In genomic region chr3:116398543-116398942, GRCm38 (mm10) we compare ENCODE assay signal across 12 mouse cellular contexts. TPM values are rescaled to one million over a fixed set of nuclear protein-coding genes. Genes with fewer than 3 reads are reported as not detected.
DNase-seq lines count a peak whose midpoint lies in the region; ATAC-seq and TF ChIP-seq lines count a peak whose summit lies in the region.
"Had no signal": no experiment of that assay in that cellular context is flagged by ENCODE, and none has a peak within 500 bp of the region (broad histone marks: within the 10 kb centered on the region; RNA-seq: fewer than 3 reads in every experiment).

No protein-coding gene starts in this region.

- 62% methylated on average over 10 of the region's 10 CpGs for WGBS in forebrain, embryonic 14.5 days
- 40% methylated on average over 10 of the region's 10 CpGs for WGBS in neural tube, embryonic 13.5 days
- WGBS in heart, embryonic 10.5 days, result 89% methylated on average over 10 of the region's 10 CpGs
- WGBS in cerebellum, adult 2 months, result 87% methylated on average over 10 of the region's 10 CpGs

- H3K9me3 ChIP-seq in forebrain, embryonic 14.5 days (replicated peaks; ENCODE audit: control insufficient read depth, low read length), result no peaks in the 10 kb centered on the region
- no peaks in the 10 kb centered on the region for H3K9me3 ChIP-seq in neural tube, embryonic 13.5 days
- H3K9me3 ChIP-seq in heart, embryonic 10.5 days, result no peaks in the 10 kb centered on the region
- H3K9me3 ChIP-seq: heart, embryonic 12.5 days; intestine, embryonic 15.5 days had no signal

- H3K27me3 ChIP-seq in forebrain, embryonic 14.5 days (replicated peaks; ENCODE audit: control insufficient read depth, insufficient read depth, low read length), result no peaks in the 10 kb centered on the region
- no peaks in the 10 kb centered on the region for H3K27me3 ChIP-seq in neural tube, embryonic 13.5 days
- H3K27me3 ChIP-seq in heart, embryonic 10.5 days (ENCODE audit: insufficient read depth, poor library complexity, severe bottlenecking), result no peaks in the 10 kb centered on the region
- H3K27me3 ChIP-seq in cerebellum, adult 2 months (ENCODE audit: control insufficient read depth, insufficient read depth, low read length), result no peaks in the 10 kb centered on the region
- H3K27me3 ChIP-seq: heart, embryonic 12.5 days; intestine, embryonic 15.5 days had no signal

- 0 out of 2 replicates have a peak overlapping the region, but pooled peaks have one; percentile 9 for H3K9ac ChIP-seq in forebrain, embryonic 14.5 days (ENCODE audit: low read length)
- no peak overlapping the region; the same call in 1 of the 2 replicates for H3K9ac ChIP-seq in neural tube, embryonic 13.5 days
- H3K9ac ChIP-seq: heart, embryonic 12.5 days; intestine, embryonic 15.5 days had no signal

- no peak for TF ChIP-seq CTCF in gastrocnemius, adult 2 months (IDR thresholded peaks at IDR 0.05)
- no peak for TF ChIP-seq CTCF in cerebellum, adult 2 months (IDR thresholded peaks at IDR 0.05; ENCODE audit: borderline replicate concordance, insufficient read depth, low read depth, low read length)

- intact Hi-C loops in gastrocnemius, adult 2 months (cut with DNase I), result loop anchor here (5.0 kb wide), 1 partner anchor 46 kb away; no protein-coding TSS in a partner anchor

- no peak for TF ChIP-seq POLR2A in cerebellum, adult 2 months (IDR thresholded peaks at IDR 0.05; ENCODE audit: borderline replicate concordance, insufficient read depth, low read length)

- H3K27ac ChIP-seq in gastrocnemius, adult 2 months, result peak overlapping the region; percentile 43
- H3K27ac ChIP-seq in forebrain, embryonic 14.5 days (ENCODE audit: low read depth, low read length), result peak overlapping the region; percentile 77
- peak overlapping the region; percentile 74 for H3K27ac ChIP-seq in neural tube, embryonic 13.5 days (replicated peaks)
- H3K27ac ChIP-seq in heart, embryonic 10.5 days, result no peak overlapping the region
- H3K27ac ChIP-seq in cerebellum, adult 2 months (ENCODE audit: insufficient read depth, low read length), result no peak overlapping the region
- H3K27ac ChIP-seq: intestine, embryonic 15.5 days had no signal

- peak; percentile 22; the same call in 1 of the 2 replicates for ATAC-seq in forebrain, embryonic 14.5 days
- ATAC-seq in neural tube, embryonic 13.5 days (ENCODE audit: low read depth), result peak; percentile 14; the same call in 1 of the 2 replicates
- ATAC-seq: intestine, embryonic 15.5 days had no signal

- no peak for DNase-seq in gastrocnemius, adult 2 months
- DNase-seq in gastrocnemius, adult 18-20 months (ENCODE audit: low spot score), result no peak
- peak; percentile 79 for DNase-seq in 416B (ENCODE audit: low read depth)
- DNase-seq in forebrain, embryonic 14.5 days (ENCODE audit: low spot score), result peak; percentile 35
- no peak for DNase-seq in heart, embryonic 10.5 days (ENCODE audit: low spot score)
- no peak for DNase-seq in cerebellum, adult 2 months
- DNase-seq in MN1 (ENCODE audit: low spot score), result no peak
- DNase-seq: cerebellum, adult 11 months; lung, postnatal 10 days had no signal

- H3K4me3 ChIP-seq in gastrocnemius, adult 2 months, result no peak overlapping the region
- no peak overlapping the region for H3K4me3 ChIP-seq in forebrain, embryonic 14.5 days (ENCODE audit: low read depth, low read length)
- no peak overlapping the region for H3K4me3 ChIP-seq in neural tube, embryonic 13.5 days
- no peak overlapping the region for H3K4me3 ChIP-seq in heart, embryonic 10.5 days
- H3K4me3 ChIP-seq in cerebellum, adult 2 months (replicated peaks; ENCODE audit: insufficient read depth, low read depth, low read length), result no peak overlapping the region
- H3K4me3 ChIP-seq: heart, embryonic 12.5 days; intestine, embryonic 15.5 days had no signal

- H3K36me3 ChIP-seq in forebrain, embryonic 14.5 days (ENCODE audit: control insufficient read depth, insufficient read depth, low read length), result 0 out of 2 replicates have a peak, but pooled peaks cover 3% of the 10 kb centered on the region
- H3K36me3 ChIP-seq in neural tube, embryonic 13.5 days, result no peaks in the 10 kb centered on the region
- H3K36me3 ChIP-seq in heart, embryonic 10.5 days, result peaks cover 3% of the 10 kb centered on the region; the same call in 1 of the 2 replicates
- H3K36me3 ChIP-seq: heart, embryonic 12.5 days; intestine, embryonic 15.5 days had no signal

- peaks cover 32% of the 10 kb centered on the region for H3K4me1 ChIP-seq in forebrain, embryonic 14.5 days (ENCODE audit: control insufficient read depth, insufficient read depth, low read length)
- peaks cover 55% of the 10 kb centered on the region for H3K4me1 ChIP-seq in neural tube, embryonic 13.5 days (replicated peaks)
- H3K4me1 ChIP-seq in heart, embryonic 10.5 days, result 0 out of 2 replicates have a peak, but pooled peaks cover 9% of the 10 kb centered on the region
- no peaks in the 10 kb centered on the region for H3K4me1 ChIP-seq in cerebellum, adult 2 months (ENCODE audit: control insufficient read depth, insufficient read depth, low read length)

- H3K4me2 ChIP-seq in forebrain, embryonic 14.5 days (ENCODE audit: low read length), result peak overlapping the region; percentile 20; the same call in 1 of the 2 replicates
- H3K4me2 ChIP-seq in neural tube, embryonic 13.5 days, result peak overlapping the region; percentile 38
- H3K4me2 ChIP-seq: heart, embryonic 12.5 days; intestine, embryonic 15.5 days had no signal

RNA-seq across cellular contexts. Expression of gene Cdc14a, which starts 25.3 kb away (rescaled TPM):
- 10 to 100 TPM; 19.3 to 28.5 TPM for total RNA-seq in gastrocnemius, adult 2 months (2021)
- total RNA-seq in gastrocnemius, adult 18-20 months (2021), result 10 to 100 TPM in 1 of 2 experiments, 1 to 10 TPM in 1; 9.4 to 16.7 TPM
- 7.4 and 7.7 TPM in 2 replicates for polyA plus RNA-seq in forebrain, embryonic 14.5 days (2014; fragmentation: Nextera tagmentation; extraction: Ambion mirVana)
- 6.4 and 7.4 TPM in 2 replicates for polyA plus RNA-seq in neural tube, embryonic 13.5 days (2015; fragmentation: Nextera tagmentation; extraction: Ambion mirVana)
- polyA plus RNA-seq in heart, embryonic 10.5 days (2016; fragmentation: Nextera tagmentation; extraction: Ambion mirVana), result 7.4 and 8.6 TPM in 2 replicates
- polyA plus RNA-seq in cerebellum, adult 2 months (2012; rRNA removed), result 2.6 and 3.0 TPM in 2 replicates

Comparison
In these comparisons a context has a peak if more than half of its experiments do, and no peak if none do; other contexts are left out.
1. DNase-seq: peak in 416B (single experiment) and forebrain, embryonic 14.5 days (single experiment); none in gastrocnemius, adult 2 months (single experiment), gastrocnemius, adult 18-20 months (single experiment), heart, embryonic 10.5 days (single experiment), cerebellum, adult 2 months (0 of 2) and MN1 (single experiment).
2. H3K27ac ChIP-seq: peak in gastrocnemius, adult 2 months (single experiment), forebrain, embryonic 14.5 days (single experiment) and neural tube, embryonic 13.5 days (single experiment); none in heart, embryonic 10.5 days (single experiment) and cerebellum, adult 2 months (single experiment).